8 mouse cellular contexts compared by ENCODE assay signal in the genomic region with DNA sequence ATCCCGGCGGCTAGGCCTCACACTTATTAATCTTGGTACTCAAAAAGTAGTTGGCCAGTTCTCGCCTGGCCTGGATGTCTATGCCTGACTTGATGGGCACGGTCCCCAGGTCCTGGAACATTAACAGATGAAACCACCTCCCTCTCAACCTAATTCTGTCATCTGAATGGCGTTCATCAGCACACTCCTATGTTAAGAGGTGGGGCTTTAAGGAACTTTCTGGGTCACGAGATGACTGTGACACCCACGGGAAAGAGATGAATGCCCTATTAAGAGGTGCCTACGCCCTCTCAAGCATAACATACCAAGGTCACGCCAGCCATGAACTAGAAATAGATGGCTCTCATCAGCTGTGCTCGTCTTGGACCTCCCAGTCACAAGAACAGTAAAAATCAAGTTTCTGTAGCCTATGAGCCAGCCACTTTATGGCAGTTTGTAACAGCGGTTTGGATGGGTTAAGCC. TPM values are rescaled to one million over a fixed set of nuclear protein-coding genes. Genes with fewer than 3 reads are reported as not detected.
A peak's percentile ranks its signal among the peaks of the same experiment; 100 is the strongest.
DNase-seq lines count a peak whose midpoint lies in the region; ATAC-seq and TF ChIP-seq lines count a peak whose summit lies in the region.

No protein-coding gene starts in this region.

- peak overlapping the region; percentile 76 for H3K4me2 ChIP-seq in embryonic facial prominence, embryonic 13.5 days
- peak overlapping the region; percentile 67 for H3K4me2 ChIP-seq in midbrain, embryonic 14.5 days (ENCODE audit: low read length)

- H3K79me3 ChIP-seq in C2C12 (ENCODE audit: low read depth): peaks cover 38% of the 10 kb centered on the region

- WGBS in embryonic facial prominence, embryonic 13.5 days: 7% methylated on average over 11 of the region's 11 CpGs
- 13% methylated on average over 11 of the region's 11 CpGs for WGBS in midbrain, embryonic 14.5 days

- no peaks in the 10 kb centered on the region for H3K27me3 ChIP-seq in C2C12 (ENCODE audit: control insufficient read depth, insufficient read depth, insufficient read length)
- H3K27me3 ChIP-seq in embryonic facial prominence, embryonic 13.5 days: no peaks in the 10 kb centered on the region
- no peaks in the 10 kb centered on the region for H3K27me3 ChIP-seq in midbrain, embryonic 14.5 days (ENCODE audit: control insufficient read depth, insufficient read depth, low read length)

- peak overlapping the region; percentile 72 for H3ac ChIP-seq in C2C12 (ENCODE audit: control insufficient read depth, insufficient read length, low read depth)

- H3K36me3 ChIP-seq in C2C12 (ENCODE audit: control insufficient read depth, insufficient read depth): peaks cover 35% of the 10 kb centered on the region
- peaks cover 25% of the 10 kb centered on the region for H3K36me3 ChIP-seq in embryonic facial prominence, embryonic 13.5 days
- peaks cover 20% of the 10 kb centered on the region for H3K36me3 ChIP-seq in midbrain, embryonic 14.5 days (ENCODE audit: control insufficient read depth, insufficient read depth, low read length)

- peaks cover 45% of the 10 kb centered on the region for H3K79me2 ChIP-seq in C2C12 (ENCODE audit: control insufficient read depth, insufficient read depth)

- H3K9ac ChIP-seq in embryonic facial prominence, embryonic 13.5 days: peak overlapping the region; percentile 97
- peak overlapping the region; percentile 93 for H3K9ac ChIP-seq in midbrain, embryonic 14.5 days (replicated peaks; ENCODE audit: low read length)

- no peak for DNase-seq in cerebellum, postnatal 25 days
- no peak for DNase-seq in midbrain, embryonic 14.5 days
- no peak for DNase-seq in thymus, postnatal 10 days (ENCODE audit: low spot score in 2 of 2)
- no peak for DNase-seq in left cerebral cortex, postnatal 36 days (ENCODE audit: low spot score in 2 of 2)

- H3K9me3 ChIP-seq in embryonic facial prominence, embryonic 13.5 days: no peaks in the 10 kb centered on the region
- no peaks in the 10 kb centered on the region for H3K9me3 ChIP-seq in midbrain, embryonic 14.5 days (ENCODE audit: control insufficient read depth, low read length)

- ATAC-seq in cerebellum, adult (ENCODE audit: insufficient number of reproducible peaks, low FRiP score, low TSS enrichment): peak; percentile 54
- ATAC-seq in embryonic facial prominence, embryonic 13.5 days (ENCODE audit: insufficient number of reproducible peaks, insufficient read depth, low FRiP score, low TSS enrichment, low read depth): peak; percentile 63
- peak; percentile 42 for ATAC-seq in inflammation-experienced regulatory T-cells, adult 6 months
- peak; percentile 53; the same call in 1 of the 2 replicates for ATAC-seq in midbrain, embryonic 14.5 days (ENCODE audit: low FRiP score, low TSS enrichment)

- H3K4me3 ChIP-seq in C2C12 (ENCODE audit: insufficient read depth, poor library complexity, severe bottlenecking): peak overlapping the region; percentile 76
- H3K4me3 ChIP-seq in embryonic facial prominence, embryonic 13.5 days: peak overlapping the region; percentile 97
- peak overlapping the region; percentile 96 for H3K4me3 ChIP-seq in midbrain, embryonic 14.5 days (replicated peaks; ENCODE audit: low read depth, low read length)

- H3K27ac ChIP-seq in embryonic facial prominence, embryonic 13.5 days: peak overlapping the region; percentile 91
- peak overlapping the region; percentile 89 for H3K27ac ChIP-seq in midbrain, embryonic 14.5 days (replicated peaks; ENCODE audit: low read depth, low read length)

- peaks cover 26% of the 10 kb centered on the region for H3K4me1 ChIP-seq in embryonic facial prominence, embryonic 13.5 days
- H3K4me1 ChIP-seq in midbrain, embryonic 14.5 days (ENCODE audit: control insufficient read depth, insufficient read depth, low read length): peaks cover 12% of the 10 kb centered on the region

- TF ChIP-seq CTCF in C2C12 (IDR thresholded peaks at IDR 0.05; ENCODE audit: control insufficient read depth, insufficient read depth, insufficient read length): no peak

- intact Hi-C loops in left cerebral cortex, postnatal 36 days (cut with DNase I): loop anchor here (2.0 kb wide), 1 partner anchor 25 kb away; the partner anchor contains the start of gene Uba3

TF ChIP-seq in C2C12, 6 proteins besides CTCF, POLR2A, EP300 and RAD21:
- TF ChIP-seq USF1 (IDR thresholded peaks at IDR 0.05; ENCODE audit: low read depth) (peak; percentile 17), MYOD1 (IDR thresholded peaks at IDR 0.05; ENCODE audit: control insufficient read depth, insufficient read length, low read depth) (no peak)

RNA-seq across cellular contexts. Expression of gene Tmf1, which starts 0.5 kb away (rescaled TPM):
- polyA plus RNA-seq in C2C12 (2012; fragmentation: generic; extraction: Trizol): 6.4 TPM
- polyA plus RNA-seq in embryonic facial prominence, embryonic 13.5 days (2015; fragmentation: Nextera tagmentation; extraction: Ambion mirVana): 39.3 and 43.7 TPM in 2 replicates
- polyA plus RNA-seq in inflammation-experienced regulatory T-cells, adult 6 months (2017; shearing (Covaris generic)): 10 to 100 TPM; 44.3 to 55.2 (median 54.8) TPM
- polyA plus RNA-seq in midbrain, embryonic 14.5 days (2014; fragmentation: Nextera tagmentation; extraction: Ambion mirVana): 37.5 and 42.7 TPM in 2 replicates
- total RNA-seq in left cerebral cortex, postnatal 36 days (2021): 10 to 100 TPM; 51.6 to 54.3 TPM

RNA-seq across cellular contexts. Expression of gene Uba3, which starts 26.0 kb away (rescaled TPM):
- polyA plus RNA-seq in C2C12 (2012; fragmentation: generic; extraction: Trizol): 32.8 TPM
- polyA plus RNA-seq in embryonic facial prominence, embryonic 13.5 days (2015; fragmentation: Nextera tagmentation; extraction: Ambion mirVana): 84.4 and 88.3 TPM in 2 replicates
- 10 to 100 TPM; 31.7 to 53.1 (median 36.0) TPM for polyA plus RNA-seq in inflammation-experienced regulatory T-cells, adult 6 months (2017; shearing (Covaris generic))
- polyA plus RNA-seq in midbrain, embryonic 14.5 days (2014; fragmentation: Nextera tagmentation; extraction: Ambion mirVana): 97.7 and 98.5 TPM in 2 replicates
- total RNA-seq in left cerebral cortex, postnatal 36 days (2021): 10 to 100 TPM; 64.2 to 72.2 TPM

RNA-seq across cellular contexts. Expression of gene Eogt, which starts 30.4 kb away (rescaled TPM):
- polyA plus RNA-seq in C2C12 (2012; fragmentation: generic; extraction: Trizol): 4.9 TPM
- 8.8 and 11.1 TPM in 2 replicates for polyA plus RNA-seq in embryonic facial prominence, embryonic 13.5 days (2015; fragmentation: Nextera tagmentation; extraction: Ambion mirVana)
- 10 to 100 TPM in 1 of 3 experiments, 1 to 10 TPM in 2; 5.9 to 12.2 (median 6.9) TPM for polyA plus RNA-seq in inflammation-experienced regulatory T-cells, adult 6 months (2017; shearing (Covaris generic))
- polyA plus RNA-seq in midbrain, embryonic 14.5 days (2014; fragmentation: Nextera tagmentation; extraction: Ambion mirVana): 5.2 and 9.1 TPM in 2 replicates
- total RNA-seq in left cerebral cortex, postnatal 36 days (2021): 10 to 100 TPM; 25.4 to 31.1 TPM

RNA-seq across cellular contexts. Expression of gene Arl6ip5, which starts 31.1 kb away (rescaled TPM):
- polyA plus RNA-seq in C2C12 (2012; fragmentation: generic; extraction: Trizol): 298 TPM
- polyA plus RNA-seq in embryonic facial prominence, embryonic 13.5 days (2015; fragmentation: Nextera tagmentation; extraction: Ambion mirVana): 65.9 and 69.1 TPM in 2 replicates
- polyA plus RNA-seq in inflammation-experienced regulatory T-cells, adult 6 months (2017; shearing (Covaris generic)): 100 to 1,000 TPM; 199 to 332 (median 237) TPM
- polyA plus RNA-seq in midbrain, embryonic 14.5 days (2014; fragmentation: Nextera tagmentation; extraction: Ambion mirVana): 70.7 and 113 TPM in 2 replicates
- 100 to 1,000 TPM; 194 to 211 TPM for total RNA-seq in left cerebral cortex, postnatal 36 days (2021)
